Mouse (Mus musculus): ENCODE data around the gene Dnah2.

Gene Dnah2

DNA sequence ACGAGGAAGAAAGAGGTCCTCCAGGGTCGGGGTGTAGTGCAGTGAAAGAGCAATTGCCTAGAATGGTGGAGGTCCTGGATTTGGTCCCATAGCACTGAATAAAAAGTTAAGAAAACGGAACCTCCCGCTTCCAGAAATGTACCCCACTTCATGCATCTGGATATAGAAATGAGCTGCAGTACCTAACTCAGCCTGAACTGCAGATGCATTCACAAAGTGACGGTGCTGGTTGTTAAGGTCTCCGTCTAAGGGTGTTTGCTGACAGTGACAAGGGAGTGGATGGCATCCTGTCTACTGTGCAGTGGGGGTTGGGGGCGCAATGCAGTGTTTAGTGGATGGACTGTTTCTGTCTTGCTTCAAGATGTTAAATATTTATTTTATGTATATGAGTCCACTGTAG, 162.2 kb downstream of the Dnah2 start:
- DNase-seq (ENCODE audit: low spot score) = no peak

DNA sequence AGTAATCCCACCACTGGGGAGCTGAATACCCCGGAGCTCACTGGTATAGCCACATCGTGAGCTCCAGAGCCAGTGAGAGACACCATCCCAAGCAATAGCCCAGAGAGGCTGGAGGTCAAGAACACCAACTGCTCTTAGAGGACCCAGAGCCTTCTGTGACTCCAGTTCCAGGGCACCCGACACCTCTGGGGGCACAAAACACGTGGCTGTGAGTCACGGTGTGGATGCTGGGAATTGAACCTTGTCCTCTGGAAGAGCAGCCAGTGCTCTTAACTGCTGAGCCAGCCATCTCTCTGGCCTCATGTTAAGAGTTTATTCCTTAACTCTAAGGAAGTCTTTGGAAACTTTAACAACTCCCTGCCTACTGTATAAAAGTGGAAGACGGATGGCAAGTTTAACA, 163.9 kb downstream of the Dnah2 start:
- no peak for DNase-seq (ENCODE audit: low spot score)

DNA sequence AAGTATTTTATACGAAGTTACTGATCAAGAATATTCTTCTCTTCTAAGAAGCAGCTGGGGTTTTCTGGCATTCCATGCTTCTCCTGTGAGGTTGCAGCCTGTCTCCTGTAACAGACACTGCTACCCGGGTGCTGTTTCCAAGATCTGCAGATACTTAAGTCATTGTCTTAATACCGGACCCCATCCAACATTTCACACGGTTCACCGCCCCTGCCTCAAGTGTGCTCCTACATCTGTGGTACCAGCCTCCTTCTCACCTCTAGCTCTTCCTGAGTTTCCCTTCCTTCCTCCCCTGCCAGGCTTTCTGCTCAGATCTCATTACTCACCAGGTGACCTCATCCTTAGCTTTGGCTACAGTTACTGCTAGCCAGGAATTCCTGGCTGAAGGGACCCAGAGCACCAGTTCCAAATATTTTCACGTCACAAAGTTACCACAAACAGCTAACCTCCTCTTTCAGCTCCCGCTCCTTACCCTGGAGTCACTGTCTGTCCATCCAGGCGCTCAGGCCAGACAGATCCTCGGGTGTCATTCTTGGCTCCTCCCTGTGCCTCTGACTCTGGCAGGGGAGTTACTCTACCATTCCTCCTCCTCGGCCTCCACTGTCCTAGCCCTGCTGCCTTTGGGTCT, 166.3 kb downstream of the Dnah2 start:
- DNase-seq (ENCODE audit: low spot score) = no peak

DNA sequence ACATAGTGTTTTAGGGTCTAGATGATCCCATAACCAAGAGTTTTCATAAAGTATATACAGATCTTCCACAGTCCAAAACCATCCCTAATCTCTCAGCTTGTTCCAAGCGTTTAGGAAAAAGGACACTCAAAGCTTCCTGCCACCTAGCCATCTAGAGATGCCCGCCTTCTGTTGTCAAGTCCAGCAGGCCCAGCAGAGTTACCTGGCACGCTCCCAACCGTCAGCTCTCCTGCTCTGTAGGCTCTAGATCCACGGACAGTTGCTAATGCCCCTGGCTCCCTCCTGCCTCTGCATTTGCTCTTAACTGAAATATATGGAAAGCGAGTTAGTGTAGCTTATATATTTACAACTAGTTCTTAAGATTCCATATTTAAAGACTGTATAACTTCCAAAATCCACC, 167.6 kb downstream of the Dnah2 start:
- DNase-seq (ENCODE audit: low spot score) = no peak

DNA sequence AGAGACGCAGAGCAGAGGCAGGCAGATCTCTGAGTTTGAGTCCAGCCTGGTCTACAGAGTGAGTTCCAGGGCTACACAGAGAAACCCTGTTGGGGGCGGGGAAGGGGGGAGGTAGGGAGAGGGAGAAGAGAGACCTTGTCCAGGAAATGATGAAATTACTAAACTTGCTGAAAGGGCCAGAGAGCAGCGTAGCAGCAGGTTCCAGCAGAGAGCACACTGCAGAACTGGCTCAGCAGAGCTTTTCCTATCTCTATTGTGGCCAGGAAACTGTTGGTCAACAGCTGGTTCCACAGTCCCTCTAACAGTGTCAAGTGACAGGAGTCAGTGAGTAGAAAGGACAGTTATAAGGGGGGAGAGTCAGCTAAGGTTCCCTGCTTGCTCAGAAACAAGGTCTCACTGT, 169.3 kb downstream of the Dnah2 start:
- no peak for DNase-seq (ENCODE audit: low spot score)

DNA sequence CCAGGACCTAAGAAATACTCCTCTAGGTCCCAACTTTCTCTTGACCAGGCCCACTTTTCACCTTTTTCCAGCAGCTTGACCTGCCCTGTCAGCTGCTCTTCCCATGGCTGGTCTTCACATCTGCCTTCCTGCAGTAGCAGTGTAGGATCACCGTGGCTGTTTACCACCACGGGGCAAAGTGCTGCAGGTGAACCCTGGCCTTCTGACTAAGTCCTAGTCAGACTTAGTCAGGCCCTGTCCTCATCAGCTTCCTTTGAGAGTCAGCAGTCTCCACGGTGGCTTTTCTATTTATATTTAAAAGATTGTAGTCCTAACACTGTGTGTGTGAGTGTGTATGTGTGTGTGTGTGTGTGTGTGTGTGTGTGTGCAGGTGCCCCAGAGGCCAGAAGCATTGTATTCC, 171.1 kb downstream of the Dnah2 start:
- DNase-seq (ENCODE audit: low spot score) = no peak

DNA sequence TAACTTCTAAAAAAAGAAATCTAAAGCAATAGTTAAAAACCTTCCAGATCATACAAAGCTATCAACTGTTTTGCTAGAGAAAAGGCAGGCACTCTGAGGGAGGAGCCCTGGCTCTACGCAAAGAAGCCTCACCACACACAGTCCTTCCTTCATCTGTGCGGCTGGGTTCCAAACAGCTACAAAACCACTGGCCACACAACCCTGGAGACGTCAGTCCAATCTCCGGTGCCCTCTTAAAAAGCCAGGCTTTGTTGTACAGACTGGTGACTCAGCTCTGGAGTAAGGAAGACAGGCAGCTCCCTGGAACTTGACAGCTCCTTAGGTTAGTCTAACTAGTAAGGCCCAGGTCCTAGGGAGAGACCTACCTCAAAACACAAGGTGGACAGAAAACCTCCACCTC, 173.3 kb downstream of the Dnah2 start:
- no peak for DNase-seq (ENCODE audit: low spot score)

DNA sequence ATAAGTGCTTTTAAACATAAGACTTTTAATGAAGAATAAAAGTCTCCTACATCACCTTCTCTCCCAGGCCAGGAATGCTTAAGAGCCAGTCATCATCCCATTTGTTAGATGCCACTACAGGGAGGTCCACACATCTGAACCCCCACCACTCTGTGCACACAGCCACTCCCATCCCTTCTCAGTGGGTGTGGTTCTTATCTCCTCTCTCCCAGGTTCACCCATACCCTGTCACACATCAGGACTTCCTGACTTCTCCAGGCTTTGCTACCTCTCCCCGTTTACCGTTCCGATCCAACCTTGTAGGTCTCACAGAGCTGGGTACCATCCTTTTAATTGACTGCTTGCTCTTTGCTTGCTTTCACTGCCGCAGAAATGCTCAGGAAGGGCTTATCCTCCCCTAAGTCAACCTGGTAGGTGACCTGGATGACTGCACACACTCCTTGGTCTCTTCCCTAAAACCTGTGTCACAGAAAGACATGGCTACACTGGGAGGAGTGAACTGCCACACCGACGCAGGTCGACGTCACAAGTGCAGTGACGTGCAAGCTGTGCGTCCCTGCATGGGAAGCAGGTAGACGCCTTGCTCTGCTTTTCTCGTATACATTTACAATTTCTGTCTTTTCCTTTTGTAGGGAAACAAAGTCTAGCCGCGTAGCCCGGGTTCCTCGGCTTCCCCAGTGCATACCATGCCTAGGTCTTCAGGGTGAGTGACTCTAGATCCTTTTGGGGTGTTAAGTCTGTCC, 175.5 kb downstream of the Dnah2 start:
- no peak for DNase-seq (ENCODE audit: low spot score)

DNA sequence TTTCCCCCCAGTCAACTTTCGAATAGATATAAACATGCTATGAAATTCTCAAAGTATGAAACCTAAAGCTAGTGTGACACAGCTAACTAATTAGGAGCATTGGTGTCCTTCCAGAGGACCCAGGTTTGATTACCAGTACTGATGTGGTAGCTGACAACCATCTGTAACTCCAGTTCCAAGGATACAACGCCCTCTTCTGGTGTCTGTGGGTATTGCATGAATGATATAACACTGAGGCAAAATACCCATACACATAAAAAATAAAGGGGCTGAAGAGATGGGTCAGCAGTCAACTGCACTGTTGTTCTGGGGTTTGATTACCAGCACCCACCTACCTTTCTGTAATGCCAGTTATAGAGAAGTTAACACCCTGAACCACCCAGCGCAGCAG, 176.1 kb downstream of the Dnah2 start:
- no peak for DNase-seq (ENCODE audit: low spot score)

DNA sequence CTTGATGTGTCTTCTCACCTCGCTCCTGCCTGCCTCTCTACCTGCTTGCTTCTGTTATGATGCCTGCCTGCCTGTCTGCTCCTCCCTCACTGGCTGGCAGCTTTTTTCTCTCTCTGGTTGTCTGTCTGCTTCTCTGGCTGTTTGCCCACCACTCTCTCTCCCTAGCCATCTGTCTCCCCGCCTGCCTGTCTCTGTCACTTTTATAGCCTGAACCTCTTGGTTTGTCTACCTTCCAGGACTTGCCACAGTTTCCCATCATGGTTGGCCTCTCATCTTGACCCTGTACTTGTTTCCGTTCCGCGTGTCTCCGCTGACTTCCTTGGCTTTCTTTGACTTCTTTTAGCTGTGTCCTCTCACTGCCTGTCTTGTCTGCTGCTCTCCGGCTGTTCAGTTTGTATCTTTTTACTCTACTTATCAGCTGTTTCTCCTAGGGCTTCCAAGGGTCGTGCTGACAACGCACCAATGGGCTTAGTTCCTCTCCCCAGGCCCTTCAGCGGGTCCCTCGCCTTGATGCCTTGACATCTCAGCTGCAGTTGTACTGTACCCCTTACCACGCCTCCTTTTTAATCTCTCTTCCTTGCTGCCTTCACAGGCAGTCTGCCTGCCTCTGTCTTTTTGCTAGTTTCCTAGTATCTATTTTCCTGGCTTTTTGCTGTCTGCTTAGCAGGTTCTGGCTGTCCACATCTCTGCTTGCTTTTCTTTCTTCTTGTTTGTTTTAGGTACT, 176.7 kb downstream of the Dnah2 start:
- DNase-seq (ENCODE audit: low spot score) = no peak

DNA sequence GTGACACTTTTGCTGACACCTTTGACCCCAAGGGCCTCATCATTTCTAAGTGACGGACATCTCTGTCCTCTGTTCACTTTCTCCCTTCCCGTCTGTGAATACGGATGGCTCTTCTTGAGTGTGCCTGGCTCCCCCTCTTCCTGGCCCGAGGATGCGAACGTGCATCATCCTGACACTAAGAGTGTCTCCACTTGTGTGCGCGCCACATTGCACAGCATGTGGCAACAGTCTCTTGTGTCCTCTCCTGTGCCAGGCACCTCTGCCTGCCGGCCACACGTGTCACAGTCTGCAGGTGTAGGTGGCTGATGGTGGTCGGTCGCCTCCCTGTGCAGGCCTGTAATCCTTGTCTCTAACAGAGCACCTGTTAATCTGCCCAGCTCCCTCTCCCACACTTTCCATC, 177.3 kb downstream of the Dnah2 start:
- no peak for DNase-seq (ENCODE audit: low spot score)

DNA sequence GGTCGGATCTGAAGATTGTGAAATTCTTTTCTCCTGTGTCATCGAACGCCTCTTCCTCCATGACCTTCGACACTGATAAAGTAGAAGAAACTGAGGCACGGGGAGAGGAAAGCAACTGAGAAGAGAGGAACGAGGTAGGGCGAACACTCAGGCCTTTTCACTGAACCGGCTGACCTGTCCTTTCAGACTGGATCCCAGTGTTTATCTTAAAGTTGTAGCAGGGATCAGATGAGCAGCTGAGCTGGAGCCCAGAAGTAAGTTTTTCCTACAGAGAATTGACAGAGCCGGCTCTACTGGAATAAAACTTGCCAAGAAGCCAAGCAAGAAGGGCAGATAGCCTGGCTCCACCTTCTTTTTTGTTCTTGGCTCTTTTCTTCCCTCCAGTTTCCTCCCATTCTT, 178.1 kb downstream of the Dnah2 start:
- DNase-seq (ENCODE audit: low spot score) = no peak

Measured in urinary bladder, postnatal 10 days (tissue).